Mouse (Mus musculus): ENCODE data around the gene Ccdc144b. TPM values are rescaled to one million over a fixed set of nuclear protein-coding genes. Genes with fewer than 3 reads are reported as not detected.

Gene Ccdc144b
- polyA plus RNA-seq, 1 experiment from 2014 or later, result 0.26 TPM

- Histone ChIP-seq H3K9ac (ENCODE audit: low read length) (no peak overlapping the region), H3K36me3 (ENCODE audit: control insufficient read depth, insufficient read depth, low read length) (no peaks in the 10 kb centered on the region), H3K27me3 (ENCODE audit: control insufficient read depth, insufficient read depth, low read length) (no peaks in the 10 kb centered on the region), H3K9me3 (ENCODE audit: control insufficient read depth, low read length) (no peaks in the 10 kb centered on the region), H3K4me1 (ENCODE audit: control insufficient read depth in 2 of 2, insufficient read depth in 2 of 2, low read length in 2 of 2) (peaks cover 0 to 3% of the 10 kb centered on the region in 2 experiments; a peak in 2 of 4 replicates), H3K4me2 (ENCODE audit: low read length) (no peak overlapping the region), H3K27ac (replicated peaks in 1 of 2; ENCODE audit: control insufficient read depth in 1 of 2, insufficient read depth in 1 of 2, low read depth in 2 of 2, low read length in 2 of 2) (no peak overlapping the region), H3K4me3 (ENCODE audit: control insufficient read depth in 1 of 2, insufficient read depth in 1 of 2, low read depth in 1 of 2, low read length in 2 of 2) (no peak overlapping the region)
- whole genome bisulfite sequencing, result 79% methylated on average over 4 of the region's 4 CpGs
- ATAC-seq (ENCODE audit: insufficient number of reproducible peaks, insufficient read depth, low FRiP score, low read depth), result no peak
These were observed 23.4 kb downstream of the Ccdc144b start for GRCm38 (mm10) chr3:36029993-36030392.

- H3K36me3 ChIP-seq (ENCODE audit: control insufficient read depth, insufficient read depth, low read length), result no peaks in the 10 kb centered on the region
- H3K4me1 ChIP-seq (ENCODE audit: control insufficient read depth in 2 of 2, insufficient read depth in 2 of 2, low read length in 2 of 2), result no peaks in the 10 kb centered on the region
- no peaks in the 10 kb centered on the region for H3K27me3 ChIP-seq (ENCODE audit: control insufficient read depth, insufficient read depth, low read length)
- no peak for ATAC-seq (ENCODE audit: insufficient number of reproducible peaks, insufficient read depth, low FRiP score, low read depth)
- no peak overlapping the region for H3K4me2 ChIP-seq (ENCODE audit: low read length)
- H3K9me3 ChIP-seq (ENCODE audit: control insufficient read depth, low read length), result no peaks in the 10 kb centered on the region
- H3K4me3 ChIP-seq (ENCODE audit: control insufficient read depth in 1 of 2, insufficient read depth in 1 of 2, low read depth in 1 of 2, low read length in 2 of 2), result no peak overlapping the region
- H3K27ac ChIP-seq (replicated peaks in 1 of 2; ENCODE audit: control insufficient read depth in 1 of 2, insufficient read depth in 1 of 2, low read depth in 2 of 2, low read length in 2 of 2), result no peak overlapping the region
- no peak overlapping the region for H3K9ac ChIP-seq (ENCODE audit: low read length)
- 80% methylated on average over 6 of the region's 6 CpGs for WGBS
These were observed 27.6 kb downstream of the Ccdc144b start for GRCm38 (mm10) chr3:36025732-36026131.

GRCm38 (mm10) chr3:36011239-36011638, 42.1 kb downstream of the Ccdc144b start:
- WGBS, result 26% methylated on average over 3 of the region's 3 CpGs
- Histone ChIP-seq H3K9me3 (ENCODE audit: control insufficient read depth, low read length) (no peaks in the 10 kb centered on the region), H3K36me3 (ENCODE audit: control insufficient read depth, insufficient read depth, low read length) (no peaks in the 10 kb centered on the region), H3K4me1 (ENCODE audit: control insufficient read depth in 2 of 2, insufficient read depth in 2 of 2, low read length in 2 of 2) (peaks cover 0 to 3% of the 10 kb centered on the region in 2 experiments; a peak in 1 of 4 replicates), H3K27me3 (ENCODE audit: control insufficient read depth, insufficient read depth, low read length) (no peaks in the 10 kb centered on the region), H3K4me2 (ENCODE audit: low read length) (peak overlapping the region; percentile 42), H3K4me3 (ENCODE audit: control insufficient read depth in 1 of 2, insufficient read depth in 1 of 2, low read depth in 1 of 2, low read length in 2 of 2) (peak overlapping the region in 1 of 2 experiments; percentile 19; a peak in 2 of 4 replicates), H3K9ac (ENCODE audit: low read length) (0 out of 2 replicates have a peak overlapping the region, but pooled peaks have one; percentile 21), H3K27ac (replicated peaks in 1 of 2; ENCODE audit: control insufficient read depth in 1 of 2, insufficient read depth in 1 of 2, low read depth in 2 of 2, low read length in 2 of 2) (peak overlapping the region; percentile 55 to 67)
- ATAC-seq (ENCODE audit: insufficient number of reproducible peaks, insufficient read depth, low FRiP score, low read depth), result peak; percentile 54; the same call in 1 of the 2 replicates

- Histone ChIP-seq H3K4me1 (ENCODE audit: control insufficient read depth in 2 of 2, insufficient read depth in 2 of 2, low read length in 2 of 2) (peaks cover 0 to 3% of the 10 kb centered on the region in 2 experiments; a peak in 1 of 4 replicates), H3K4me3 (ENCODE audit: control insufficient read depth in 1 of 2, insufficient read depth in 1 of 2, low read depth in 1 of 2, low read length in 2 of 2) (no peak overlapping the region), H3K4me2 (ENCODE audit: low read length) (no peak overlapping the region), H3K9me3 (ENCODE audit: control insufficient read depth, low read length) (no peaks in the 10 kb centered on the region), H3K27me3 (ENCODE audit: control insufficient read depth, insufficient read depth, low read length) (no peaks in the 10 kb centered on the region), H3K9ac (ENCODE audit: low read length) (no peak overlapping the region), H3K36me3 (ENCODE audit: control insufficient read depth, insufficient read depth, low read length) (no peaks in the 10 kb centered on the region), H3K27ac (replicated peaks in 1 of 2; ENCODE audit: control insufficient read depth in 1 of 2, insufficient read depth in 1 of 2, low read depth in 2 of 2, low read length in 2 of 2) (no peak overlapping the region)
- WGBS, result 74% methylated on average over 4 of the region's 4 CpGs
- ATAC-seq (ENCODE audit: insufficient number of reproducible peaks, insufficient read depth, low FRiP score, low read depth), result no peak
These were observed 44.8 kb downstream of the Ccdc144b start for GRCm38 (mm10) chr3:36008411-36009154.

GRCm38 (mm10) chr3:36004028-36004895, 49.1 kb downstream of the Ccdc144b start:
- H3K4me2 ChIP-seq (ENCODE audit: low read length), result no peak overlapping the region
- H3K36me3 ChIP-seq (ENCODE audit: control insufficient read depth, insufficient read depth, low read length), result no peaks in the 10 kb centered on the region
- WGBS, result 42% methylated on average over 4 of the region's 4 CpGs
- H3K9ac ChIP-seq (ENCODE audit: low read length), result no peak overlapping the region
- H3K4me3 ChIP-seq (ENCODE audit: control insufficient read depth in 1 of 2, insufficient read depth in 1 of 2, low read depth in 1 of 2, low read length in 2 of 2), result no peak overlapping the region
- no peaks in the 10 kb centered on the region for H3K27me3 ChIP-seq (ENCODE audit: control insufficient read depth, insufficient read depth, low read length)
- no peak for ATAC-seq (ENCODE audit: insufficient number of reproducible peaks, insufficient read depth, low FRiP score, low read depth)
- no peaks in the 10 kb centered on the region for H3K9me3 ChIP-seq (ENCODE audit: control insufficient read depth, low read length)
- 0 out of 4 replicates have a peak overlapping the region, but pooled peaks of 1 of the 2 experiments have one; percentile 10 for H3K27ac ChIP-seq (replicated peaks in 1 of 2; ENCODE audit: control insufficient read depth in 1 of 2, insufficient read depth in 1 of 2, low read depth in 2 of 2, low read length in 2 of 2)
- H3K4me1 ChIP-seq (ENCODE audit: control insufficient read depth in 2 of 2, insufficient read depth in 2 of 2, low read length in 2 of 2), result no peaks in the 10 kb centered on the region

GRCm38 (mm10) chr3:36000275-36001239, 52.8 kb downstream of the Ccdc144b start, which contains the start of gene Mccc1:
Gene Mccc1 (minus strand): TSS chr3:36000678.
- ATAC-seq (ENCODE audit: insufficient number of reproducible peaks, insufficient read depth, low FRiP score, low read depth), result peak; percentile 98
- no peaks in the 10 kb centered on the region; the same call in 1 of the 2 replicates for H3K36me3 ChIP-seq (ENCODE audit: control insufficient read depth, insufficient read depth, low read length)
- peak within 1 kb of the TSS; percentile 85 to 93 for H3K27ac ChIP-seq (replicated peaks in 1 of 2; ENCODE audit: control insufficient read depth in 1 of 2, insufficient read depth in 1 of 2, low read depth in 2 of 2, low read length in 2 of 2)
- H3K9me3 ChIP-seq (ENCODE audit: control insufficient read depth, low read length), result no peaks in the 10 kb centered on the region
- H3K9ac ChIP-seq (ENCODE audit: low read length), result peak within 1 kb of the TSS; percentile 78
- peak within 1 kb of the TSS; percentile 62 to 84 for H3K4me3 ChIP-seq (ENCODE audit: control insufficient read depth in 1 of 2, insufficient read depth in 1 of 2, low read depth in 1 of 2, low read length in 2 of 2)
- peak within 1 kb of the TSS; percentile 61 for H3K4me2 ChIP-seq (ENCODE audit: low read length)
- WGBS, result 4% methylated on average over 39 of the region's 39 CpGs
- H3K4me1 ChIP-seq (ENCODE audit: control insufficient read depth in 2 of 2, insufficient read depth in 2 of 2, low read length in 2 of 2), result peaks cover 2 to 3% of the 10 kb centered on the region in 2 experiments; a peak in 1 of 4 replicates
- no peaks in the 10 kb centered on the region for H3K27me3 ChIP-seq (ENCODE audit: control insufficient read depth, insufficient read depth, low read length)

All from heart, embryonic 14.5 days (tissue).